Mouse (Mus musculus) lung, postnatal 4 days (tissue): ENCODE data around the gene Gphb5.

Experiments used
- DNase-seq, 2 experiments: peaks; one replicate each; pipeline ENCODE4 v3.0.0; 2021

The Gphb5 gene

GRCm38 (mm10) chr12:75389308-75390135, 27.1 kb downstream of the Gphb5 start:
- DNase-seq: peak in 1 of 2 experiments; percentile 50

DNA sequence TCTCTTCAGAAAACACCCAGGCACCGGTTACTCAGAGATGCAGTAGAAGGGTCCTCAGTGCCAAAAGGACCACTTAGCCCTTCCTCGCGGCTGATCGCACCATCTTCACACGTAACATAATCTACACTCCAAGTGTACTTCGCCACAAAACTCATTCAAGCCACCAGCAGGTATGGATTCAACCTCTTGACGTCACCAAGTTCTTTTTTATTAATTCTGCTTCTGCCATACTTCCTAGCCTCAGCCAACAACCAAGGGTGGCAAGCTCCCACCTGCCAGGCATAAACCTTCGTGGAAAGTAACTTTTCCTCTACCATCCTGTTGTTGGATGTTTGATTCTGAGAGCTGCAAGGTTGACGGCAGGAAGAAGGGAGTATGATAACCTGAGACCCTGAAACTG, 28.1 kb downstream of the Gphb5 start:
- DNase-seq: no peak

DNA sequence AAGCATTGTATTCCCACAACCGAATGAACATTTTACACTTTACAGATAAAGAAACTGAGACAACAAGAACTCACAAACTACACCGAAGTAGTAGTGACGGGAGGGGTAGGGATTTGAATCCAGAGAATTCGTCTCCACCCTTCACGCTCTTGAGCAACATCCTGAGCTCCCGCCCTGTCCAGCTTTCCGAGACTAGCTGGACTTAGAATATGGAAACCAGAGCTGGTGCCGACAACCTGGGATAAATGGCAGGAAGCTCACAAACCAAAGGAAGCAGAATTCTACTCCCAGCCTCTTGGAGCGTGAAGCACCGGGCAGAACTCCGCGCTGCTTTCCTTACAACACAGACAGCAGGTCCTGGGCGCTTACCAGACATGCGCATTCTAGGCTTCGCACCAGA, 28.7 kb downstream of the Gphb5 start:
- DNase-seq: no peak

GRCm38 (mm10) chr12:75387156-75387555, 29.4 kb downstream of the Gphb5 start:
- DNase-seq: no peak

DNA sequence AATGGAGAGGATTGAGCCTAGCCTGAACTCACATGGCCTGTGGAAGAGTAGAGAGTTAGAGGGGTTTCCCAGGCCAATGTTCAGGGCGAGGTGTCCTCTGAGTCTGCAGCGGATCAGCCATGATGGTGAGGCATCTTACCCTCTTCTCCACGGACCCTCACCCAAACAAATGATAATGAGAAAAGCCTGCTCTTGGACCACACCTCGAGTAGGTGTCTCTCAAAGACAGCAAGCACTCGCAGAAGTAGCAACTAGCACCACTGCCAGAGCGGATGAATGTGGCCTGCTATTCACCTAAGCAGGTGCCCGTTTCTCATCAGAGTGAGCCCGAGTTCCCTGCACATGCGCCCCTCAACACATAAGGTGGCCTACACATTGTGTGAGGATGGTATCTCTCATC, 29.9 kb downstream of the Gphb5 start:
- DNase-seq: no peak

DNA sequence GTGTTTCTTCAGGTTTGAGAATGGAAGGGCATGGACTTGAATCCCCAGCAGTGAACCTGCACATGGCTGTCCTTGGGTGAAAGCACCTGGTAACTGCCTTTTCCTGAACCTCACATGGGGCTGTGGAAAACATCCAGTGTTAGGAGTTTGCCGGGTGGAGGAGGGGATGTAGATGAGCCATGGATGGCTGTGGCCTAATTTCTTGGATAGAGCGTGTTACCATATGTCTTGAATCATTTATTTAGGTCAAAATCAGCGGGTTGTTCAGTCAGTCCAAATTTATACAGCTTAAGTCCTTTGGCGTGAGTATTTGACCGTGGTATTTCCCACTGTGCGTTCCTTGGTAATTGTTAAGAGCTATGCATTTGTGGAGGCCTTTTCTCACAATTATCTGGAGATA, 40.5 kb downstream of the Gphb5 start:
- no peak for DNase-seq

GRCm38 (mm10) chr12:75375060-75375459, 41.5 kb downstream of the Gphb5 start:
- no peak for DNase-seq

GRCm38 (mm10) chr12:75374437-75374836, 42.1 kb downstream of the Gphb5 start:
- DNase-seq: no peak

- DNase-seq: no peak
These were observed 47.1 kb downstream of the Gphb5 start for GRCm38 (mm10) chr12:75369418-75369851.

DNA sequence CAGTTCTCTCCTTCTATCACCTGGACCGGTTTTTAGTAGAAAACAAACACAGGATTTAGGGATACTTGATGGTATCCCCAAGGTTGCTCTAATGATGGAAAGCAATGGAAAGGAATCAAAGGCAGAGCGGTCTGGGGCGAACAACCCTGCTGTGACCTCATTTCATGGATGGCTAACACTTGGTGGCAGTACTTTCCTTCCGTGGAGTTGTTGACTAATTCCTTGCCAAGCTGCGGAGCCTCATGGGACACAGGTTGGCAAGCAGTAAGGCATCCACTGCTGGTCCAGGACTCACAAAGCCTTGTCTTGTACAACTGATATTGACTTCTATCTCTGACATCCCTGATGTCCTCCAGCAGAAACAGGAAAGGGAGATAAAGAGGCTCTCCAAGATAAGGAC, 48.1 kb downstream of the Gphb5 start:
- DNase-seq: no peak

DNA sequence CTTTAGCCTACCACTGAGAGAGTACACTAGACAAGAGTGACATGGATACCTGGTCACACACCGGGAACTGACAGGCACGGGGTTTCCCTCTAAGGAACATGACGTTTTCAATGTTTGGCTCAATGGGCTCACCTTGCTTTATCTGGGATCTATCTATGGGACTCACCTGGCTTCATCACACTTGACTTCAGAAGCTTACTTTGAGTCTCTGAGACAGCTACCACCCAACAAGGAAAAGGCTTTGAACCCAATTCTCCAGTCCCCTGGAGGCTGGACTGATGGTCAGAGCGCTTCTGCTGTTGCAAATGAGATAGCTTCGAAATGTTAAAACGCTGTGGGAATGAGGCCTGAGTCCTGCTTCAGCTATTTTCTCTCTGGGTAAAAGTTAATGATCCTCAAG, 49.2 kb downstream of the Gphb5 start:
- DNase-seq: no peak

DNA sequence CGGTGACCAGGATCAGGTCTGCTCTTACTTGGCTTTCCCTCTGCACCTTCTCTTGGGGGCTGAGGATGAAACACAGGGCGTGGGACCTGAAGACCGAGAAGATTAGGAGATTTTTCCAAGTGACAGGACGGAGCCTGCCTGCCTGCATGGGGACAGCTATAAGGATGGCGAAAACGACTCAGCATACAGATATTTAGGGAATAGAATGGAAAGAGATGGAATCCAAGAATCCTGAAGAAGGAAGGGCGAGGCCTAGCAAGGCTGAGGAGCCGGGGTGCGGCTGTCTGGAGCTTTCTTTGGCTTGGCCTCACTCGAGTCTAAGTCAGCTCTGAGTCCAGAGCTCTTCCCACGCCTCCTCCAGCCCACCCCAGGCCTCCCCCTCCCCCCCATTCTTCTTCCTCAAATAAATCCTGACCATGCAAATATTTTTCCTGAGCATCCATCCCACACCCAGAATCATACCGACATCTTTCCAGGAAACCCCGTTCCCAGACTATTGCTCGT, 50.9 kb downstream of the Gphb5 start:
- DNase-seq: no peak

GRCm38 (mm10) chr12:75364416-75364815, 52.2 kb downstream of the Gphb5 start:
- no peak for DNase-seq

DNA sequence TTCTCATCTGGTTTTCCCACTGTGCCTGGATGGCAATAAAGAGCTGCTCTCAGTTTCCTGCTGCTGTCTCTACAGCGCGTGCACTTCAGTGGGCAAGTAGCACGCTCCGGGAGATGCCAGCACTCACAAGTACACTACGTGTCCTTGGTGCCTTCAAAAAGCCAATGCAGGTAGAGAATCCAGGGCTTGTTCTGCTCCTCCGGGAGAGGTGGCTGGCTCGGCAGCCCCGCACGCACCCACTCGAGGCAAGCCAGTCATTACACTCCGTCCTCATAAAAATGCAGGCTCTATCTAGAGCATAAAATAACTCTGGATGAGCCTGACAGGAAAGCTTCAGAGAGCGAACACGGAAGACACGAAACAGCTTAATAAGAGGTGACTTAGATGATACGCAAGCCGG, 54.1 kb downstream of the Gphb5 start:
- no peak for DNase-seq
